Mouse (Mus musculus): ENCODE measurements around the gene Pcdh15.

The Pcdh15 gene

DNA sequence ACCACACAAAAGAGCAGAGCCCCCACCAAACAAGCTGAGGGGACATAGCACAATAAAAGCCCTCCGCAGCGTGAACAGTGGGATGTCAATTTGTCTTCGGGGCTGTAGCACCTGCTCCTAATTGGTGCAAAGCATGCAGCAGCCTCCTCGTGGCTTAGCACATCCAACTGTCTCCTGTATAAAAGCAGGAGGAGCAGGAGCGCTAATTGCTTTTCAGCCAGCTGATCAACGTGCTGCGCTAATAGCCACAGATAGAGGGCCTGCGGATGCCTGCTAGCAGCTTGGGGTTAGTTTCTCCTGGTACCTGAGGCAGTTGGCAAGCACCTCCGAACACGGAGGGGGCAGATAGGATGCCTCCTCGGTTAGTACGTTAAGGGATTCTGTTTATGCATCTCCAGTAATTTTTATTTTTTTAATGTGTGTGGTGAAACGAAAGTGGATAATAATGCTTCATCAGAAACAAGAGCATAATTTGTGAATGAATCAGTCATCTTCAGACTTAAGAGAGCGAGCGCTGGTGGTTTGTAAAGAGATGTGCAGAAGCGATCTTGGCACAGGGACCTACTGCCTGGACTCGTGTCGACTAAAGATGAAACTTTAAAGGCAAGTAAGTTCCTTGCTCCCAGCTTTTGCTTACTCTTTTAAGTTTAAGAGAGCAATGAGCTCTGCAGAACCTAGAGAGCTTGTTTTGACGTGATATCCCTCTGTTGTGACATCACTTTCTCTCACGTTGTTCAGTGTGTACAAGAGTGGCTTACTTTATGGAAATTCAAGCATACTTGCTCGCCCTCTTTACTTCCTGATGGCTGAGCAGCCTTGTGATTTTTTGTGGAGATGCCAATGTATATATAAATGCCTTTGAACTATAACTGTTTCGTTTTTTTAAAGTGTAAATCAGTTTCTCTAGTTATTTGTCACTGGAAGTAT, 722.8 kb downstream of the Pcdh15 start:
- no peak for DNase-seq (ENCODE audit: low spot score in 2 of 2)

DNA sequence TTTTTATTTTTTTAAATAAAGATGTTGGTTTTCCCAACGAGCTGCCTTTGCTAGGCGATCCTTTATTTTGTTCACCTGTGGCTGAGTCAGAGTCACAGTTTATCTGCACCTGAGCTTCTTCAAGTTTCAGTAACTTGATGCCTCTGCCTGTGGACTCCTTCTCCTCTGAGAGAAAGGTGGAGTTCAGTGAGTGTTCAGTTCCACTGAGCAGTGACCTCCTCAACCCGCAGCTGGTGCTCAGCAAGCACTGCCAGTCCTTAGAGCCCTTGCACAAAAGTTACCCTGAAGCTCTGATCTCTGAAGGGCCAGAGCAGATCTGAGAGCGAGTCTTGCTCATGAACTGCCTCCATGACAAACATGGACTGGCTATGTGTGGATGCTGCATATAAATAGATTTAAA, 724.1 kb downstream of the Pcdh15 start:
- DNase-seq (ENCODE audit: low spot score in 2 of 2): no peak

DNA sequence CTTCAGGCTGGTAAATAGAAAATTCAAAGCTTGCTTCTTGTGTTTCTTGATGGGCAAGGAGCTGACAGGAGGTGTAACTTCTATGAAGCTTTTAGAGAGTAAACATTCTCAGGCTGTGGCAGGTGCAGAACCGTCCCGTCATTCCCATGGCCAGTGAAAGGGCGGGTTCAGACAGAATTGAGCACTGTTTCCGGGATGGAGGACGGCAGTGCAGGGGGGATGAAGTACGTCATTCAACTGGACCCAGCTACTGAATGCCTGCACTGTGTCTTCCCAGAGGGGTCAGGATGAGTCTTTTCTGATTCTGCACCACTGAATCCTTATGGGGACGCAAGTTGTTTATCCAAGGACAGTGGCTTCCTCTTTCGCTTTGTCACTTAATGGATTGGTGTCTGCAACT, 727.2 kb downstream of the Pcdh15 start:
- no peak for DNase-seq (ENCODE audit: low spot score in 2 of 2)

DNA sequence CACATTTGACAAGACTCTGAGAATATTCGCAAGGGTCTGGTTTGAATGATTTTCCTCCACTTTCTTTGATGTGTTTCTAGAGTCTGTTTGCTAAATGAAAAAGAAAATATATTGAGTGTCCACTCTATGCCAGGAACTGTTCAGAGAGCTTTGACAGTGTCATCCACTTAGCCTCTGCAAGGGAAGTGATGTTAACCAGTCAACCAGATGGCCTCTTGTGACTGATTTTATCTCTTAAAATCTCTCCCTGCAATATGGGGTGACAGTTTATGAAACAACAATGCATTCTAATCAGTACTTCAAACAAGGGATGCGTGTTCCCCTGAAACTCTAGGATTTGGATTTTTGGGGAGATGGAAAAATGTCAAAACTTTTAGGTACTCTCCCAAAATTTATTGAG, 729.6 kb downstream of the Pcdh15 start:
- no peak for DNase-seq (ENCODE audit: low spot score in 2 of 2)

DNA sequence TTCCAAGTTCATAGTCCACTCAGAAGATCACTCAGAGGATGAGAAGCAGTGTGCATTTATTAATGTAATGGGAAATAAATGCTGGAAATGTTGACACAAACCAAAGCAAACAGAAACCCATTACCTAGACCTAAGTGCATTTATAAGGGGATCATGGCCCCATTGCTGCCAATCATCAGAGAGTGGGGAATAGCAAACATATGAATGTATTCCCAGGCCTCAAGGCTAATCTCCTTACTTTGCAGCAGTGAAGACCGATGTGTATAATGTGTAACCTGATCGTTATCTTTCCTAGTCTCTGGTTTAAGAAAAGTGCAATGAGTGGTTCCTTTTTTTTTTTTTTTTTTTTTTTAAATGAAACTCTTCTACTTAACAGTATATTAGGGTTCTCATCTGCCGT, 745.9 kb downstream of the Pcdh15 start:
- DNase-seq (ENCODE audit: low spot score in 2 of 2): no peak

DNA sequence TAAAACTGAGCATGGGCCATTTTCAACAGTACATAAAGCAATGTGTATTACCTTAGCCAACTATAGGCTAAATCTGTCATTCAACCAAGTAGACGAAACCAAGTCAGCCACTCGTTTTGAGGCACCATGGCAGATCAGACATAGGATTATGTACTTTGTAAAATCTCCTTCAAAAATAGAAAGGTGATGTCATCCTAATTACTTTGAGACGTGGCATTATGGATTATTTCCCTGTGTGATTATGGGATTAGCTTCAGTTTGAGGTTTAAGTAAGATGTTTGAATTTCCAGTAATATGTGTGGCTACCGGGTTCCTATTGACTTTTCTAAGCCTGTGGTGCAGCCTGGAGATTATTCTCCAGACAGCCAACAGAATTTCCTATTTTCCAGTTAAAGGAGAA, 763.0 kb downstream of the Pcdh15 start:
- no peak for DNase-seq (ENCODE audit: low spot score in 2 of 2)

DNA sequence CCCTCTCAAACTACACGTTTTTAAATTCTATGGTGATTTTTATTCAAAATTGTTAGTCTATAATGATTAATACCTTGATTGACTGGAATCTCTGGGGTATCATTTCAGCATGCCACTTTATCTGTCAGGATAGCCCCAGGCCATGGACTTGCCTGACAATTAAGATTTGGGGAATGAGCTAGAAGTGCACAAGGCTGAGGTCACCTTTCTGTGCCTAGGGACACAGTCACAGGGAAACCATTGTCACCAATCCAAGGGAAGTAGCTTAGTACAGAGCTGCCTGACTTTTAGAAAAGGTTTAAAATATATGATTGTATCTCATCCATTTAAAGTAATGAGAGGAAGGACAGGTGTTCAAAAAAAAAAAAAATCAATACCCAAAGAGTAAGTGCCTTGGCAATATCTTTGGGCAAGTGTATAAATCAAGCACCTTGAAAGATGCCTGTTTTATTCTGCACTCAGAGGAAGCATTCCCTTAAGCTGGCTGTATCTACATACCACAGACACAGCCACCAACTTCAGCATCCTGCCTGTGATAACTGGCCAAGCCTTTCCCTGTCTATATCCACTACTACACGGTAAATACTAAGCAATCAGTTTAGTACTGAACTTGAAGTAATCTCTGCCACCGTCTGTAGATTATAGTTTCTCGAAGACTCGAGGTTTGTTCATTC, 779.0 kb downstream of the Pcdh15 start:
- DNase-seq (ENCODE audit: low spot score in 2 of 2): no peak

DNA sequence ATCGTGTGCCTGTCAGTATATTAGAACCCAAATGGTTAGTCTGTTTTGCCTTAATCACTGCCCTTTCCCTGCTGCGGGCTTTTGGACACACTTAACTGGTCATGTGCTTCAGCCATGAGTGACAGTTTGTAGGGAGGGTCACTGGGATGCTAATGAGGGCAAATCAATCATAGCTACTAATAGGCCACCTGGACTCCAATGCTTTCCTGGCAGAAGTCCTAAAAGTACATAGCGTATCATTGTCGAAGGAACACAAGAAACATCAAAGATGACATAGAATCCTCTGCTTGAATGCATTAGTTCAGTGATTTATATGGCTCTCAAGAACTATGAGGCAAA, 779.6 kb downstream of the Pcdh15 start:
- no peak for DNase-seq (ENCODE audit: low spot score in 2 of 2)

DNA sequence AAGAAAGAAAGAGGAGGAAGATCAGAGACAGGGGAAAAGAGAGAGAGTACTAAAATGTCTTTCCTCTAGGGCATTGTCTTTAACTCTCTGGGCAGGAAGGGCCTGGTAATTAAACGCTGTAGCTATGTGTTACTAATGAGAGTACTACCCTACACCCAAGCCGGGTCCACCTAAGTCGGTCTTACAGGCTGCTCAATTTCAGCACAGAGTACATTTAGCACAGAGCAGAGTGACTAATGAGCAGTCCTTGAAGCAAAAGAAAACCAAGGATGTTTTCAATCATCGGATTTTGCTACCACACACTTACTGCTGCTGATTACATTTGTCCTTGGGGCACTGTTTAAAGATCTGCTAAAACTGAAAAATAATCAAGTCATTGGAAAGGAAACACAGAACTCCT, 788.6 kb downstream of the Pcdh15 start:
- DNase-seq (ENCODE audit: low spot score in 2 of 2): no peak

DNA sequence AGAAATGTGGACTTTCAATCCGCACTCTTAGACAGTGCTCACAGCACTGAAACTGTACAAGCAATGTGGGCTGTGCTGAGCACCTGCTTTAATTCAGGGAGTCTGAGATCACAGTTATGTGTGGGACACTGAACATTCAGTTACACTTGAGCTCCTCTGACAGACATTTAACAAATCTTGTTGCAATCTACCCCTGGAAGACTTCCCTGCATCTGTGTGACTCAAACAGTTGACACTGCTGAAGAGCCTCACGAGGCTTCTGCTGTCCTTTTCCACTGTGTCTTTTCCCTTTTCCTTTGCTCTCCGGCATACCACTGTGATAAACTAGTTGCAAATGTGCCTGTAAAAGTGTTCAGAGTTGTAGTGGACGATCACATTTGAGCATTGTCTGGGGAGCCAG, 793.1 kb downstream of the Pcdh15 start:
- no peak for DNase-seq (ENCODE audit: low spot score in 2 of 2)

DNA sequence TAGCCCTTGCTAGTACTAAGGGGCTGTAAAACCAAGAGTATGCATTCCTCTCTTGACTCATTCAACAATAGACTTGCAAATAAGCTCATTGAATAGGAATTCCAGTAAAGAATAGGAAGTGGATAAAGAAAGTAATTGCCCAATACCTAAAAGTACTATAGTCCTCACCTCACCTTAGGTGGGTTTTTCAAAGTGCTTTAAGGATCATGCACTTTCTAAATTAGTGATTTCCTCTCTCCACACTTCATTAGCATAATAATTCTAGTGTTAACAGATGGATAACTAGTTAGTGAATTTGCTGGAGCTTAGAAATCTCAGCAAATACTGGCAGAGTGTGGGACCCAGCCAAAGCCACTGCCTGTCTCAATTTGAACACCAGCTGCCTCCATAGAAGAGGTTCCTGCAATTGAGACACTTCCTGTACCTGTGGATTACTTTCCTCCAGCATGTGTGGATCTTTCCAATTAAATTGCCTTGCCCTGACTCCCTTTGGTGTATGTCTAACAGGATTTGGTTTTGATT, 797.0 kb downstream of the Pcdh15 start:
- DNase-seq (ENCODE audit: low spot score in 2 of 2): no peak

DNA sequence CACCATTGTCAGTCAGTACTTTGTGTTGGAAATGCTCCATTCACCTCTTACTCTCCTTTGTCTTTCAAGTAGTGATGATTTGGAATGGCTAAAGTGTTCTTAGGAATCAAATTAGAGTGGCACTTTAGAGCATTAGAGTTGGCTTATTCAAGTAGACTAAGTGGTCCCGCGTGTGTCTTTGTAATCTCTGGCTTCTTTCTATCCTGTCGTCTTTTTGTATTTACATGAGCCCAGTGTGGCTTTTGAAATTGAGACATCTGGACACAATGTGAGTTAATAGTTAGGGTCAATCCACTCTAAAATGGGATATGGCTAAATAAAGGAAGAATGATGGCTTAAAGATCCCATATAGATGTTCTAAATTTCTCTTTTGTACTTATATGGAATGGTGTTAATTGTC, 800.0 kb downstream of the Pcdh15 start:
- no peak for DNase-seq (ENCODE audit: low spot score in 2 of 2)

DNA sequence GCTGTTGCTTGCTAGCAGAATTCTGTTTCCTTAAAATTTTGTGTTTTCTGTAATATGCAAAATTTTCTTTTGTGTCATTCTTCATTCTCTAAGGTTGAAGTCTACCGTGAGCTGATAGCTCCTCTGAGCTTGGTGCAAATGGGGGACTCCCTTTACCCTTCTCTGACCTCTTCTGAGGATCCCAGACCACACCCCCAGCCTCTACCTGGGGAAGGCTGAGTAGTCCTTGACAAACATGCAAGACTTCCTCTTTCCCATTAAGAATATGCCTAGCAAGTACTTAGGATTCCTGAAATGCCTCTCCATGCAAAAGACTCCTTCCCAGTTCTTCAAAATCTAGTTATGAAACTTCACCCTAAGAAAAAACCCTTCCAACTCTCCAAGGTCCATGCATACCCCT, 808.5 kb downstream of the Pcdh15 start:
- no peak for DNase-seq (ENCODE audit: low spot score in 2 of 2)

DNA sequence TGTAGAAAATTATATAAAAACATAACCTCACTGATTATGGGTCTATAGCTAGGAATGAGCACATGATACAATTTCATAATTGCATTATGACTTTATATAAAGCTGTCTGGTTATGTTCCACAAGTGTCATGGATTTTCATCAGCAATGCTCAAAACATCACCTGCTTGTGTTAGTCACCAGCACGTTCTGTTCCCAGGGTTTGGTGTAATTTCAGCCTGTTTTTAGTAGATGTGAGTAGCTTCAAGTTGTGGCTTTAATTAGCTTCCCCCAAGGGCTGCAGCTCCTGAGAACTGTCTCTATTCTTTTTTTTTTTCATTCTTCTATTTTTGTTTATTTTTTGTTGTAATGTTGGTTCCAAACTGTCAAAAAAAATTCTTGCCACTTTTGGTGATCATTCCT, 809.4 kb downstream of the Pcdh15 start:
- no peak for DNase-seq (ENCODE audit: low spot score in 2 of 2)

DNA sequence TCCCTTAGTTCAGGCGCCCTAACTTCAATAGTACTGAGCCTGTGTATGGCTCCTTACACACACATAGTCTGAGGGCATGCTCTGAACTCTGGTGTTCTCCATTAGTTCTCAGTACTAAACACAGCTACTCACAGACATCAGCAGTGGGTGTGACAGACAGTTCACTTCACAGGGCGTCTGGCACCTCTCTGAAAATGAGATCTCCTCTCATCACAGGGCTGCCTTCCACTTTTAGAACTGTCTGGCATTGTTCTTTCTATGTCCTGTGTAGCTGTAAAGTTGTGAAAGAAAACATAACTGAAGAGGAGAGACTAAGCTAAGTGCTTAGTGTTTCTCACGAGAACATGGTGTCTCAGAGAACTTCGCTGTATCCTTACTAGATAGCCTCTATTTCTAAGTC, 816.0 kb downstream of the Pcdh15 start:
- DNase-seq (ENCODE audit: low spot score in 2 of 2): no peak

DNA sequence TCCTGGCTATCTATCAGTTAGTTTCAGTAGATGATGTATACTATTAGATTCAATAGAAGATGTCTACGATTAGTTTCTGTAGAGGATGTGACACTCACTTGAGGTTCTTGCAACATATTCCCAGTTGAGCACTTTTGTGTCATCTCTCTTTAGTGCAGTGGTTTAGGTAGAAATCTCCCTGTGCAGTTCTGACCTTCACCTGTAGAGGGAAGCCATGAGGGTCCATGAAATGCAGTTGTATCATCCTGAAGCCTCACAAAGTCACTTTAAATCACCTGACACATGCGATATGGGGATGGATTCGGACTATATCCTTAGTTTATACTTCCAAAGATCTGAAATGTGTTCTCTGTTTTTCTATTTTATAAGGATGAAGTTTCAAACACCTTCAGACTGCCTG, 822.4 kb downstream of the Pcdh15 start:
- no peak for DNase-seq (ENCODE audit: low spot score in 2 of 2)

DNA sequence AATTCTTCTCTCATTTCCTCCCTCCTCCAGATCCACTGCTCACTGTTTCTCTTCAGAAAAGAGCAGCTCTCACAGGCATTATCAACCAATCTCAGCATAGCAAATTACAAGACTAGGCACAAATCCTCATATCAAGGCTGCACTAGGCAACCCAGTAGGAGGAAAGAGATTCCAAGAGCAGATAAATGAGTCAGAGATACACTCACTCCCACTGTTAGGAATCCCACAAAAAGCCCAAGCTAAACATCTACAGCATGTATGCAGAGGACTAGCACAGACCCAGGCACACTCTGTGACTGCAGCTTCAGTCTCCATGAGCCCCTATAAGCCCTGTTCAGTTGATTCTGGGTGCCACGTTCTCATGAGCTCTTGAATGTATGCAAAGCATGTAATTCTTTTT, 829.5 kb downstream of the Pcdh15 start:
- DNase-seq (ENCODE audit: low spot score in 2 of 2): no peak

DNA sequence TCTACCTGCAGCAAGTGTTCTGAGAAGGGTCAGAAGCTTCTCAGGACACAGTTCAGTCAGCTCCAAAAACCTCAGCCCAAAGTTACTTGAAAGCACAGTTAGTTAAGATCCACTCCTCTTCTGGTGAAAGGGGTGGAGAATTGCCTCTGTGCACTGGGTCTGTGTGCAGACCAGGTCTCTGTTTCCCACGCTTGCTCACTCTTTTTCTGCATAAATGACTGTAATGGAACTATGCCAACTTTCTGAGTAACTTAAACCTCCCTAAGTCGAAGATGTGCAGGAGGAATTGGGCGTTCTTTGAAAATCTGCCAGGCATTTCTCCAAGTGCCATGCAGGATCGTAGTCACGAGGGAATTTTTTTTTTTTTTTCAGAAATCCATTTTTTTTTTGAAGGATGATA, 830.6 kb downstream of the Pcdh15 start:
- DNase-seq (ENCODE audit: low spot score in 2 of 2): no peak

DNA sequence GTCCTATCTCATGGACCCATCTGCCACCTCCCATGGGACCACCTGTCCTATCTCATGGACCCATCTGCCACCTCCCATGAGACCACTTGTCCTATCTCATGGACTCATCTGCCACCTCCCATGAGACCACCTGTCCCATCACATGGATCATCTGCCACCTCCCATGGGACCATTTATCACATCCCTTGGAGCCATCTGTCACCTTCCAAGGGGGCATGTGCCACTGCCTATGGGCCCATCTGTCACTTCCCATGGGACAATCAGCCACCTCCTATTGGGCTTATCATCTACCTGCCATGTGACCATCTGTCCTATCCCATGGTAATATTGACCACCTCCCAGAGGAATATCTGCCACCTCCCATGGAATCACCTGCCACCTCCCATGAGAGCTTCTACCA, 832.0 kb downstream of the Pcdh15 start:
- DNase-seq (ENCODE audit: low spot score in 2 of 2): no peak

DNA sequence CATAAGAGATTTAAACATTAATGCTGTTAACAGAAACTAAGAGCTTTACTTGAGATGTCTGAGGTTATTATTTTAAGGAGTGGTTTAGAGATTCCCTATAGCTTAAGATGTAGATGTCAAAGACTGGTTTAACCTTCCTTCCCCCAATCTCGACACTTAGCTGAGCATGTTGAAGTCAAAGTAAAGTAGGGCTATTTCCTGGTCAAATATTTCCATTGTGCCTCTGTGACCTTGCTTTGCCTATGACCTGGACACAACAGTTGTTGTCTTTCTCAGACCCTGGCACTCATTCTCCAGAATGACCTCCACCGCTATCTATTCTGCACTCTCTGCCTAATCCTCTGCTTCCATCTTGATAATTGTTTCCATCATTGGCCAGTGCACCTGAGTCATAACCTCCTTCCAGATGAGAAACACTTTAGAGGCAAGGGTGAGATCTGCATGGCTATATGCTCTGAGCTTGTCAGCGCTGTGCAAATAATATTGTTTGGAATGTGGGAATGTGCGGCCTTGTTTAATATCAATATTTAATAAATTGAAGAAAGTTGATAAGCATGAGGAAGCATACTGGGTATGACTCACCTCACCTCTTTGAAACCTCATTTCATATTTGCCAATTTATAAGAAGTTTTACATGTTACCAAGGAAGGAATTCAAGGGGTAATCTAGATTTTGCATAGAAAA, 833.0 kb downstream of the Pcdh15 start:
- DNase-seq (ENCODE audit: low spot score in 2 of 2): no peak

DNA sequence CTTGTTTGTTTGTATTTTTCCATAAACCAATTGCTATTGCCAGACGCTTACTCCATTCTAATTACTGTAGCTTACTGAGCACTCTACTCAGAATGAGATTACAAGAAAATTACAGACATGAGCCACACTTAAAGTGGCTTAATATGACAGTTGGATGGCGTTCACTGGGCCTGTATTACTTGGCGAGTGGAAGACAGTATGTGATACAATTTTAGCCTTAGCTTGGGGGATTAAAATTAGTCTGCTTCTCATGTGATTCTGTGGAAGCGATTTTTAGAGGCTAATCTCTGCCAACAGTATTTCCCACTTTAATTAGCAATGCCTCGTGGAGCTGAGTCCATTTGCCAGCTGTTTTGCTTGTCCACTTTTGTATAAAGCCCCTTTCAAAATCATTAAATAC, 837.0 kb downstream of the Pcdh15 start:
- DNase-seq (ENCODE audit: low spot score in 2 of 2): no peak

DNA sequence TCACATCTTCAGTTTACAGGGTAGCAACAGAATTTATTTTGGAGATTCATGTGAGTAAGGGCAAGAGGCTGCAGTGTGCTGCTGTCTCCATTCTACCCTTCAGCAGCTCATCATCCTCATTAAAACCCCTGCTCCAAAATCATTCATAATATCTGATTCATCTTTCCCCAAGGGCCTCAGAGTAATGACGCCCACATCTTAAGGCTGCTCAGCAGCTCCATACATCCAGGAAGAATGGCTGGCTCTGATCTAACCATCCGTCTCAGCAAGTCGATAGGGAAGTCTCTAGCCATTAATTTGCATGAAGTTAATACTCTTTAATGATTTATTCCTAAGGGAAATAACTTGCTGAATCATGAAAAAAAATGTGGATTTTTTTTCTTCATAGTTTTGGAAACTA, 839.8 kb downstream of the Pcdh15 start:
- DNase-seq (ENCODE audit: low spot score in 2 of 2): no peak

DNA sequence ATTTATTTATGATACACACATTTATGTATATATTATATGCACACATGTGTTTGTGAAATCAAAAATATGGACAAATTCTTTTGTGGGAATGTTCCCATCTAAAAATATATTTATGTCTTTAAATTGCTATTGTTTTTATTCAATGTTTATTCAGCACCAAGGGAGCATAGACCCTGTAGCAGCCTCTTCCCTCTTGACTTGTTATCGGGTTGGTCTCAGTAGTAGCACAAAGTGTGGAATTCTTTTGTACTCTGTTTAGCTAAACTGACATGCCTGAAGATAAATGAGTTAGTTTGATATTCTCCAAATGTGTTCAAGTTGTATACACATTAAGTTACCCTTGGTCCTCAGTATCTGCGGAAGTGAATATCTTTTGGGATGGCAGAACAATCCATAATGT, 848.7 kb downstream of the Pcdh15 start:
- no peak for DNase-seq (ENCODE audit: low spot score in 2 of 2)
